Mouse (Mus musculus) thymus, adult 2 months (tissue): ENCODE measurements at regions not wholly inside any gene's neighbourhood (a gene's known extent, or its start where the extent isn't known, plus 50 kb on each side); places are given as distances from the start of the nearest gene placed in this dataset.

Experiments used
- CTCF ChIP-seq: fragments of 200-500 bp; IDR thresholded peaks from 2 replicates; pipeline ENCODE4 v1.5.1; 2012; ENCODE audit warnings: mild to moderate bottlenecking, control low read depth, low read length, moderate library complexity, borderline replicate concordance; ENCODE audit not compliant: control insufficient read depth, poor library complexity, insufficient read depth; ENCODE audit errors: extremely low read depth
- POLR2A ChIP-seq: fragments of 200-500 bp; IDR thresholded peaks from 2 replicates; pipeline ENCODE4 v1.6.1; 2012; ENCODE audit warnings: mild to moderate bottlenecking, low read length, control low read depth, moderate library complexity; ENCODE audit not compliant: control insufficient read depth, poor library complexity, insufficient read depth; ENCODE audit errors: extremely low read depth

- TF ChIP-seq CTCF (no peak), POLR2A (no peak)
These were observed 400.9 kb downstream of the Fam198b start for GRCm38 (mm10) chr3:80285246-80285645.
